Mouse (Mus musculus): Measurements from ENCODE around the gene Nrg3. TPM values are rescaled to one million over a fixed set of nuclear protein-coding genes. Genes with fewer than 3 reads are reported as not detected.

The Nrg3 gene
- total RNA-seq, 4 experiments from 2014 or later = not detected

DNA sequence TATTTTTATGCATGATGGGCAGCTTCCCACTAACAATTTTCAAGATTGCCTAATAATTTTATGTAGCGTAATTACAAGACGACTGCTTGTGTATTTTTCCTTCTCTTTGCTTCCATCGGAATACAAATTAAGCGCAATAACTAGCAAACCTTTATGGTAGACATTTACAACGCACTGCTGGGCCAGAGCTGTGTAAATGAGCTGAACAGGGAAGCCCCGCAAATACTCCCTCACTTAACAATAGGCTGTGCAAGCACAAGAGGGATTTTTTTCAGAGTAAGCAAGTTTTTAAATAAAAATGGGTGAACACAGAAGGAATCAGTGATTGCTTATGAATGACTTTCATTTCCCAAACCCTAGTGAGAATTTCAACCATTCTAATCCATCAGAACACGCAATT, 513.5 kb downstream of the Nrg3 start:
- no peak for DNase-seq (ENCODE audit: low spot score)

DNA sequence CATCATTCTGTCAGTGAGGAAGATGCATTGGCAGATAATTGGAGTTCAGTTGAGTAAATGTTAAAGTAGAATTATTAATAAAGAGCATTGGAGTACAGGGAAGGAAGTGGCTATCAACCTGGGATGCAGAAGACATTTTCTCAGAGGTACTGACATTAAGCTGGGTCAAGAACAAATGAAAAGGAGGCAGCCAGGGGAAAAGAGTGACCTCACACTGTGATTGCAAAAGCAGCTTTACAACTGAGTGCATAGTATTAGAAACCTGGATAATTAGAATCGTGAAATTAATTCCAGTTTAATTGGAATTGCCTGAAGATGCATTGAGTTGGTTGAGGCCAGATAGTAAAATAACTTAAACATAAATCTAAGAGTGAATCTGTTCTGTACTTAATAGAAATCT, 535.4 kb downstream of the Nrg3 start:
- no peak for DNase-seq (ENCODE audit: low spot score)

DNA sequence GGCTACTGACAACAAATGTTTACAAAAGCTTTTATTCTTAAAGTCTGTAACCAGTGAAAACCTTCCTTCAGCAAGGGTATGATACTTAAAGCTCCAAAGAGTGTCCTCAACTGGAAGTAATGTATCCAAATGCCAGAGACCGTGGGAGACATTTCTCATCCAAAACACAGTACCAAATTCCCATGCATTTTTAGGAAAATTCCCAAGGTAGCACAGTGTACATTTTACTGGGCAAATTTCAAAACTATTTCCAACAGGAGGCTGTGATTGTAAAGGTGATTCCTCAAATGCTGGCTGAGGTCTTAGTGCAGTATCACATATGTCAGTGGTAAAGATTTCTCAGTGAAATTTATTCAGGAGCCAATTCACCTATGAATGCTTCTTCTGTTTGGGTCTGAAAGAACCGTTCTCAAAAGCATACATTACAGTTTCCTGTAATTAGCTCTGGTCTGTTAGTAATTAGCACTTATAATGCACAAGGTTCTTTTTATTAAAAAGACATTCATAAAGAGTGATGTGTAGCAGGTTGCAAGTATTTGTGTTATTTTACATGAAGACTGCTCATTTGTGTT, 536.3 kb downstream of the Nrg3 start:
- no peak for DNase-seq (ENCODE audit: low spot score)

DNA sequence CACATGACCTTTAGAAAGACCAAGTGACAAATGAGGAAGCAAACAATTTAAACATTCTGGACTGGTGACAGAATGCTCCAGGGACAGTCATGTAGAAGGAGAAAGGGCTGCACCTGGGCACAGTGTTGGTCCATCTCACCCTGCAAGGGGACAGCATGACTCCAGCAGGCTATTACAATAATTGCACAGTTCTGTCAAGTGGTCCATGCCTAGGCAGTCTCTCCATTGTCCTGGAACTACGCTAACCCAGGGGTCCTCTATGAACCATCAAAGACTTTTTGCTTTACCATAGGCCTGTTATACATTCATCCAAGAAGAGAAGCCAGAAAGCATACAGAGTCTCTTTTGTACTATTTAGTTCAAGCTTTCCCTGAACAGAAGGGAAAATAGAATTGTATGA, 549.2 kb downstream of the Nrg3 start:
- no peak for DNase-seq (ENCODE audit: low spot score)

DNA sequence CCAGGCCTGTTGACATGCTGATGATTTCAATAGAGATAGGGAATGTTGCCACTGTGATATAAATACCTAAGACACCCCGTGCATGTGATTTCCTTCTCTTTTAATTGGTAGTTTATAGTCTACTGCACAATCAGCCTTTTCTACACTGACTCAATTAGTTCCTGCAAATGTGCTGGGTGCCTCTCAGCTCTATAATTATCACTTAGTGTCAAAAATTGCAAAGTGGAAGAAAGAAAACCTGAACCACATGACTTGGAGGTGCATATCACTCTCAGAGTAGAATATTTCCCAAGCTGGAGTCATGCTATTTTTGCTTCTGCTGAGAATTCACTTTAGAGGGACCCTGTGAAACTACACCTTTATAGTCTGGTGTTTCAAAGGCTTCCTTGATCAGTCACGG, 552.1 kb downstream of the Nrg3 start:
- DNase-seq (ENCODE audit: low spot score) = no peak

DNA sequence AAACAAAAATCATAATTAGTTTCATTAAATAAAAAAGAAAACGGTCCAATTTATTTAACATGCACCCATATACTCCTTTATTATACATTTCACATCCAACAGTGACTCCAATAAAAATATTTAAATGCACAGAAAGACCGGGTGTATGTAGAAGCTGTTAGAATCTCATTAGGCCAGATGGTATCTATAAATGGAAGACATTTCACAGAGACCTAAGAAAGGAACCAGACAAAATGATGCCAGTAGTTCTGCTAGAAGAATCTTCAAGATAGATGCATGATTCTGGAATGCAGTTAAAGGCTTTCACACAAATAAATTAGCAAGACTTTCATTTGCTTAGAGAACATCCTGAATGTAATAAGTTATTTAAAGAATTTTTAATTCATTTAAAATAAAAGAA, 602.3 kb downstream of the Nrg3 start:
- no peak for DNase-seq (ENCODE audit: low spot score)

DNA sequence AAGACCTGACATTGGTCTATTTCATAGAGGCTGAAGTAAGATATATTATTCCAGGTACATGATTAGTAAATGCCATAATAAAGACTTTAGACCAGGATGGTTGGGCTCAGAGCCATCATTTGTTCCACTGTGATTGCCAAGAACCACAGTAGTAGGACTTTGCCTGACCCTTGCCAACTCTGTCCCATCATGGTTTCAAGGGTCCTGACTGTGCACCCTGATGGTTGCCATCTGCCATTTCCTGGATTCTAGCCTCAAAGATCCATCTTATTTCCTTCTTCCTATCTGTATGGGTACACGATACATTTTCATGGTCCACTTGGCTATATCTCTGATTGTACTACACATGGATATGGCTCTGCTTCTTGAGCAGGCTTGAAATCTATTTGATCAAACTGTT, 625.3 kb downstream of the Nrg3 start:
- DNase-seq (ENCODE audit: low spot score) = no peak

DNA sequence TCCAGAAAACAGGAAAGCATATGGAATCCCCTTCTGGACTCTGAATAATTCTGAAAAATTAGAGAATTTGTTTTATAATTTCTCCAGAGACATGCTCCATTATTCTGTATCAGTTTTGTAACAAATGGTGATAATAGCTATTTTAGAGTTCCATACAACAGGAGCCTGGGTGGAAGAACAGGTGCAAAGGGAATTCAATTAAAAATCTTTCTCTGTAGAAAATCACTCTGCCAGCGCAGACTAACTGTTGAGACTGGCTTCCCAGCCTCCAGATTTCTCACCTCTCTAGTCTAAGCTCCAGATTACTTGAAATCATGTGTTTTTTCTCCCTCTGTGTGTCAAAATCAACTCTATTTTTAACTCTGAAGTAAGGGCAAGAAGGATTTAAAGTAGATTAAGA, 625.8 kb downstream of the Nrg3 start:
- no peak for DNase-seq (ENCODE audit: low spot score)

DNA sequence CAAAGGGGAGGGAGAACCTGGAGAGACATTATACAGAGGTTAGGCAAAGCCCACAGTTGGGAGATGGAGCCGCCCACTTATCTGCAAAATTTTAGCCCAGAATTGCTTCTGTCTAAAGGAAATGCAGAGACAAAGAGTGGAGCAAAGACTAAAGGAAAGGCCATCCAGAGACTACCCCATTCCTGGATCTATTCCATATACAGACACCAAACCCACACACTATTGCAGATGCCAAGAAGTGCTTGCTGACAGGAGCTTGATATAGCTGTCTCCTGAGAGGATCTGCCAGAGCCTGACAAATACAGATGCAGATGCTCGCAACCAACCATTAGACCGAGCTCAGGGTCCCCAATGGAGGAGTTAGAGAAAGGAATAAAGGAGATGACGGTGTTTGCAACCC, 637.9 kb downstream of the Nrg3 start:
- no peak for DNase-seq (ENCODE audit: low spot score)

DNA sequence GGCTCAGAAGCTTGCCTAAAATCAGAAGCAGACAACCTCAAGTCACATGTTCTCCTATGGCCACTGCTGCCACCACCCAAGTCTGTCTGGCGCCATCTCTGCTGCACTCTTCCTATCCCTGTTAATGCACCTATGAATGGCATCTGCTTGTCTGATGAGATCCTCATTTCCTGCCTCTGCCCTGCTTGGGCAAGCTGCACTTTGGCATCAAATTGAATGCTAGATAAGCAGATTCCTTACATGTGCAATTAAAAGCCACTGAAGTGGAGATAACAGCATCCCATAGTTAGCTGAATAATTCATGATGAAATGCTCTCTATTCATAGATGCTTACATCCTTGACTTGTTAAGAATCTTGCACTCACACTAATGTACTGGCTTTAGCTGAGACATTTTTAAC, 648.0 kb downstream of the Nrg3 start:
- no peak for DNase-seq (ENCODE audit: low spot score)

DNA sequence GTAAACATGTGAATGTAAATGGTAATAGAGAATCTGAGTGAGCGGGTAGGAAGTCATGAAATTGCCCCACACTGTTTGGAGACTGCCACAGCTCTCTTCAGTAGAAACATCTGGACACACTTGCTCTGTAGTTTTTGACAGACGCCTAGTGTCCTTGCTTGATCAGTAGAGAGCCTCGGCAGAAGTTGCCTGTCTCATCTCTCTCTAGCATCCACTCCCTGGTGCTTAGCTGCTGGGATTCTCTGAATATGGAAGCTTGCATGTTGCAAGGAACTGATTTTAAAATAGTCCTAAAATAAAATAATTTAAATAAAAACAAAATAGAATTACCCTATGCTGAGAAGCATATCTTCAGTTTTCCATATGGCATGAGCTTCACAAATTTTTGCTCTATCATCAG, 675.9 kb downstream of the Nrg3 start:
- DNase-seq (ENCODE audit: low spot score) = no peak

DNA sequence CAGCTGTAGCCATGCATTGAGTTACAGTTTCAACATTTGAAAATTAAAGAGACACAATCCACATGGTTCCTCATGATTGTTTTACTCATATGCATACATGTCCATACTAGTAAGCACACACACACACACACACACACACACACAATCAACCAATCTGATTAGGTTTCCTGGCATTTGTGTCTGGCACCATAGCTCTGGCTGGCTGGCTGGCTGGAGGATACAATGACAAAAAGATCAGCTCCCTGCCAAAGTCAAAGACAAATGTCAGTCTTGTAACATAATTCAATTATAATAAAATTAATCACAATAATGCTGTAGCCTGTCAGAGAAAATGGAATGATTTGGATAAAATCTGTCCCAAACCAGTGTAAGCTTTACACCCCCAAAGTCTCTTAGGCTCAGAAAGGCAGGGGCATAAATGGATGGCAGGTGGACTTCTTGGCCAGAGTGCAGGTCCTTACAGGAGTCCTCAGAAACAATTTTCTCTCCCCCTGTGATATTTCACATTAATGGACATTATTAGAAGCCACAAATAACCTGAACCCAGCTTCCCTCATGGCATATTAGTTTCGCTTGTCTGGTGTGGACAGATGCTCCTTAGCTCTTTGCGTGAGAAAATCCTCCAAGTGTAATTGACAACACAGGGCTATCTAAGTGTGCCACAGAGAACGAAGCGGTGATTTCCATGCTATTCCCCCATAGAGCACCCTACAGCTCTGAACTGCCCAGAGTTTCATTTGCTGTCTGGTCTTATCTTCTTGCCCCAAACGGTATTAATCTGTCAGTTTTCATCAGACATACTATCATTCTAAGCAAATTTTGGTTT, 697.4 kb downstream of the Nrg3 start:
- DNase-seq (ENCODE audit: low spot score) = no peak

DNA sequence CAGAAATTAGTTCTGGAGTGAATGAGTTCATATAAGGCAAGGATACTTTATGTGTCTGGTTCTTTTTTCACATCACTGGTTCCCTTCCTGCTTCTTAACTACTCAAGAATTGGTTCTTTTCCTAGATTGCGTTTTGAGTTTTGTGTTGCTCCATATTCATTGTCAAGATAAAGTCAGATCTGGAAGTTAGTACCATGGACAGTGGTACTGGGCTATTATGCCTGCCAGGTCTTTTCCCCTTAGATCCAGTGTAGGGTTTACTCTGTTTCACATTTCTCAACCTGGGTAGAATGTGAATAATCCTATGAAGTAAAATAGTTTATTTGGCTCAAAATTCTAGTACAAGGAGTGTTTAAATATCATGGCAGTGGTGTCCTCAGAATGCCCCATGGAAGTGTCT, 698.1 kb downstream of the Nrg3 start:
- no peak for DNase-seq (ENCODE audit: low spot score)

DNA sequence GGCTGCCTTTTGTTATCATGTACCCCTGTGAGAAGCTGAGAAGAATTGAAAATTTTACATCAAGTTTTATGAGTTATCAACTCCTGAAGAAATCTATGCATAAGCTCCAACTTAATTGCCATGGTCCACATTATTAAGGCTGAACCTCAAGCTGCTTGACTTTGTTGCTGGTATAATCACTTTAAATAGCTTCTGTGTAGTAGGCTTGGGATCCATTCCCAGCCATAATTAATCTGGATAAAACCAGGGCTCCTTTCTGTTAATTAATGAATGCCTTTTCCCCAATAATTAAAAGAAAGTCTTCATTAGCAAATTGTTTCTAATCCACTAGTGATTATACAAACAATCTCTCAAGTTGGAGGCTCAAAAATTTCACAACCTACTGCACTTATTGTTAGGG, 742.4 kb downstream of the Nrg3 start:
- DNase-seq (ENCODE audit: low spot score) = no peak

DNA sequence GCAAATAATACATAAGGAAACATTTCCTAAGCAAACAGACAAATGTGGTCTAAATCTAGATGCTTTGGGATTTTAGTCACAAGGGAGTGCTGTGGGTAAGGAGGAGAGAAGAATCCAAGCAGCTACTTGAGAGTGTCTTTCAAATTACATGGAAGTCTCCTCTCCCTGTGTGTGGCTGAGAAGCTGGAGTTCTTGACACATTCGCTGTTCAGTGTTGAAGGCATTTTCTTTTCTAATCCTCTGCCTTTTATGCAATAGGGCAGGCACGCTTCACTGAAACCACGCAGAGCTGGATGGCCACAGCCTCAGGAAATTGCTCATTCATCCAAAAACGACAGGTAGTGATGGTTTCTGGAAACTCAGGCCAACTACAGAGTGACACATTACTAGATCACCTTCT, 769.0 kb downstream of the Nrg3 start:
- DNase-seq (ENCODE audit: low spot score) = no peak

DNA sequence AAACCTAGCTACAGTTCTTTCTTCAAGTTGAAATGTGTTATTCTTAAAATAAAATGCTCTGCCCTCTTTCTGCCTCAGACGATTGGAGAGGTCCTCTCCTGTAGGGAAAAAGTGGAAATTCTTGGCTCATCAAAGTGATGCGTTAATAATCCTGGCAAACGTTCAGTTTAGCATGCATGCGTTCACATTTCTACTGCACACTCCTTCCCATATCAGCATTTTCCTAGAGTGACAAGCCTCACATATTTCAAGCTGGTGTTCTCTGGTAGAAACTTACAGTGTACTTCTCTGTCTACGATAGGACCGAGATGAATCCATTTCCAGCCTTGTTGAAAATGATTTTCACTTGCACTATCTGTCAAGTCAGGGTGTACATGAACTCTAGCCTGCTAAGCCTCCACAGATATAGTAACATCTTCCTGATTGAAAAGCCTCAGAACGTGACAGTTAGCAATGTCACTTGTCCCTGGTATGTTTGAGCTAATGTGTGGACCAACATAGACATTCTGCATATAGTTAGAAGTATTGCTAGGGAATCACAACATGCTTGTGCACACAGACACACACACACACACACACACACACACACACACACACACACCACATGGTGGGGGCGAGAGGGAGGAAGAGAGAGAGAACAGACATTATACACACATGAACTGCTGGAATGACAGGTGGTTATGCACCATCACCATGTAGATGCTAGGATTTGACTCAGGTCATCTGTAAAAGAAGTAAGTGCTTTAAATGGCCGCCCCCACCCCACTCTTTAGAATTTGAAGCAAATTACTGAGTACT, 770.1 kb downstream of the Nrg3 start:
- DNase-seq (ENCODE audit: low spot score) = no peak

DNA sequence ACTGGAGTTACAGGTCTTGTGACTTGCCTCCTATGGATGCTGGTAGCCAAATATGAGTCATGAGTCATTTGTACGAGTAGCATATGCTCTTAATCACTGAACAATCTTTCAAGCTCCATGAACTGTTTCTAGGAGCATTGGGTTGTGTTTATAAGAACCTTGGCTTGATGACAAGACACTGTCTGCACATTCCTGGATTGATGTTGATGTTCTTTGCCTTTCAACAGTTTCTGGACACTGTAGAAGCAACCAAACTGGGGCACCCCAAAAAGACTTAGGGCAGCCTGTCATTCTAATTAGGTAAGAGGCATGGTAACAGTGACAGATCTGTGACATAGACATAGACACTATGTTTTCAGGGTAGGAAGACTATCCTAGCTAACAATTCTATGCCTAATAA, 771.5 kb downstream of the Nrg3 start:
- no peak for DNase-seq (ENCODE audit: low spot score)

DNA sequence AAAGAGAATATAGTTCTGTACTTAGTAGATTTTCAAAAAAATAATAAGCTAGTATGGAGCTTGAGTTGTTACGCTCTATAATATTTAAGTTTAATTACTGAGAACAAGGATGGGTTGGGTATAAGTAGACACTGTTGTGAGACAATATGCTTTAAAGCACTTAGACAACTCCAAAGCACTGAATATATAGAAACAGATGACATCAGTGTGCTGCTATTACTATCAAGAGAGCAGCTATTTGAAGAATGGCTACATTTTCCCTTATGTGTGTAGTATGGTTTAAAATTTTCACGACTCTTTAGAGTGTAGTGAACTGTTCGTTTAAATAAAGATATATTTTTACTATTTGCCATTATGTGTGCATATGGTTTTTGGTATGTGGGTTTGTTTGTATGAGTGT, 771.9 kb downstream of the Nrg3 start:
- DNase-seq (ENCODE audit: low spot score) = no peak

DNA sequence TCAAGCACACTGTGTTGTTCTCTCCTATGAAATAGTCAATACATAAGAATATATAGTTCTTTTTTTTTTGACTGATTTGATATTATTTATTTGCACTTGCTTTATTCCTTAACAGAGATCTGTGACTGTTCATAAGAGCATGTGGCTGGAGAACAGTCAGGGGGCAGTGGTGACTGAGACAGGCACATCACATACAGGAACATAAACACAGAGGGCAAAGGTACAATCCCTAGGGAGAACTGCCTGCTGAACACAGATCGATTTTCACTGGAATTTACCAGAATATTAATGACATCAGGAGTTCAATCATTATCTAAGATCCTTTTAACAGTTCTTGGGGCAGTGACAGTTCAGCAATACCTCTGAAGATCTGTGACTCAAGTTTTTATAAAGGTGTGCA, 812.9 kb downstream of the Nrg3 start:
- DNase-seq (ENCODE audit: low spot score) = no peak

DNA sequence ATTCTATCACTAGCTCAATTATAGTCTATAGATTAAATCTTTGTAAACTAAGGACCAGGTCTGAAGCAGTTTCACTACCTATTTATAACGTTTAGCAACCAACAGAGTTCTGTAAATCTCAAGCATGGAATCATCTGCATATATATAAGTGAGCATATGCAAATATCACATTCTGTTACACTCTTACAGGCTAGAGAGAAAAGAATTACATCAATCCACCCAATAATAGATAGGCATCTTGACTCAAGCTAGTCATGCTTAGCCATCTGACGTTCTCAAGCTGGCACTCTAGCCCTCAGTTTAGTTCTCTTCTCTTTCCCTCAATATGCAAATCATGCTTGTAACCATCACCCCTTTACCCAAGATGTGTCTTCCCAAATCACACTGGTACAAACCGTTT, 835.8 kb downstream of the Nrg3 start:
- no peak for DNase-seq (ENCODE audit: low spot score)

DNA sequence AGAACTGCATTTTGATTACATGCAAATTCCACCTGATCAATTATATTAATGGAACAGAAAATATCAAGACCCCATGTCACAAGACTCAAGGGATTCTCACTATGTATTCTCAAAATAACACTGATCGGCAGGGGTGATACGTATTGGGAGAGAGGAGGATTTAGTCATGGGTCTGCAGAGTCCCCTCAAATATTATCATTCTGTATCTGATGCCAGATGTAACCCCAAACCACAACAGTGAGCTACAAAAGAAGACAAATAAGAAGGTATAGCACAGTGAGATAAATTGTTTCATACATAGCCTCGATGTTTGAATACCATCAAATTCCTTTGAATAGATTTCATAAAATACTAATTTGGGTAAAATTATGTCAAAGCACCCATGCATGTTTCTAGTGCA, 842.8 kb downstream of the Nrg3 start:
- DNase-seq (ENCODE audit: low spot score) = no peak

DNA sequence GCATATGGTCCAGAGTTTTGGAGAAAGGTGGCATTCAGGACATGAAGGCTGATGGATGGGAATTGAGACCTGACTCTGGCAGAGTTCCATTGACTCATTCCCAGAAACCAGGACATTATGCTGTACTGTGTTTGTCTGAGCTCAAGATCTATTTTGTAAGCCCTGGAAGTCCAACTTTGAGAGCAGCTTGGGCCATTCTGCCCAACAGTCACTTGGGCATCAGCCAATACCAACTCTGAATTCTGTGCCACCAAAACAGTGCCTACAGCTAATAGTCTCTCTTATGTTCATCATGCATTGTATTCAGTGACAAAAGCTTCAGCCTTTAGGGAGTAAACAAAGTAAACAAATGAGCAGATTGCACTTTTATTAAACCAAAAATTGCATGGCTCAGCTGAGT, 843.2 kb downstream of the Nrg3 start:
- no peak for DNase-seq (ENCODE audit: low spot score)
